Mouse (Mus musculus): ENCODE results near the gene Pdzrn3. TPM values are rescaled to one million over a fixed set of nuclear protein-coding genes. Genes with fewer than 3 reads are reported as not detected.

The Pdzrn3 gene
- total RNA-seq (2012; rRNA removed), result 1.7 and 3.8 TPM in 2 replicates

DNA sequence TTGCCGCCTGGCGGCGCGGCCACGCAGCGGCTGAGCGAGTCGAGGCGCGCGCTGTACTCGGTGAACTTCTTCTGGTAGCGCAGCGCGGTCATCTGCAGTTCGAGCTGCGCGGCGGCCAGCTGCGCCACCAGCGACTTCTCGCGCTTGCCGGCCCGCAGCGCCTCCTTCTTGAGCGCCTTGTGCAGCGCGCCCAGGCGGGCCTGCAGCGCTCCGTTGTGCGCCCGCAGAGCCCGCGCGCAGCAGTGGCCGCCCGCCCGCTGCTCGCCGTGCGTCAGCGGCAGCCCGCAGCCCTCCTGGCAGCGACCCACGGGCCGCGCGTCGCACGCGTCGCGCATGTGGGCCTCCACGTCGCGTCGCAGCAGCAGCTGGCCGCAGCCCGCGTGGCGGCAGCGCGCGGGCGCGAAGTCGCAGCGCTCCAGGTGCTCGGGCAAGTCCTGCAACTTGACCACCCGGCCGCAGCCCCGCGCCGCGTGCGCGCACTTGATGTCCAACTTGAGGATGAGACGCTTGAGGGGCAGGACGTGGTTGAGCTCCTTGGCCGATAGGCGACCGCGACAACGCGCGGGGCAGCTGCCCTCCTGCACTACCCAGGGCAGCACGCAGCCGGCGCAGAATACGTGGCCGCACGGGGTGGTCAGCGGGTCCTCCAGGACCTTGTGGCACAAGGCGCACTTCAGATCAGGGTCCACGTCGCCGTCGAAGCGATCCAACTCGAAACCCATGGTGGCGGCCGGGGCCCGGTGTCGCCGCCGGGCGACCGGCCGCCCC lies at the start of gene Pdzrn3:
Gene Pdzrn3, minus strand, starts transcription at position 731 of the 768 bp plus-strand sequence.
- in situ Hi-C loops (cut with MboI; ENCODE audit: low sequenced_read_pairs in 2 of 2, unreplicated experiment in 2 of 2), result no loop called here
- DNase-seq (ENCODE audit: low read depth, low spot score), result no peak
- Histone ChIP-seq H3K9ac (ENCODE audit: insufficient read depth, low read depth, low read length, poor library complexity, severe bottlenecking) (peak within 1 kb of the TSS; percentile 43), H3K4me3 (ENCODE audit: insufficient read depth in 1 of 2, low read depth in 1 of 2, low read length in 2 of 2, poor library complexity in 1 of 2, severe bottlenecking in 1 of 2) (peak within 1 kb of the TSS; percentile 66 to 73), H3K36me3 (ENCODE audit: control insufficient read depth, insufficient read depth, low read length, poor library complexity, severe bottlenecking) (no peaks in the 10 kb centered on the region), H3K27ac (ENCODE audit: insufficient read depth, low read depth, low read length, poor library complexity, severe bottlenecking) (no peak within 1 kb of the TSS), H3K4me1 (ENCODE audit: control insufficient read depth in 2 of 2, insufficient read depth in 2 of 2, low read length in 2 of 2, poor library complexity in 1 of 2) (no peaks in the 10 kb centered on the region; a peak in 1 of 4 replicates), H3K9me3 (ENCODE audit: control insufficient read depth, insufficient read depth, low read depth, low read length) (no peaks in the 10 kb centered on the region)
- TF ChIP-seq CHD2 (IDR thresholded peaks at IDR 0.05; ENCODE audit: low read depth, low read length), result no peak
- TF ChIP-seq ZC3H11A (IDR thresholded peaks at IDR 0.05; ENCODE audit: borderline replicate concordance, low read depth, low read length), result no peak
- TF ChIP-seq MAFK (IDR thresholded peaks at IDR 0.05; ENCODE audit: insufficient read depth, low read depth, low read length), result no peak
- no peak for TF ChIP-seq HCFC1 (IDR thresholded peaks at IDR 0.05; ENCODE audit: borderline replicate concordance, insufficient read depth, low read length)
- no peak for TF ChIP-seq ZNF384 (IDR thresholded peaks at IDR 0.05; ENCODE audit: low read depth, low read length)

DNA sequence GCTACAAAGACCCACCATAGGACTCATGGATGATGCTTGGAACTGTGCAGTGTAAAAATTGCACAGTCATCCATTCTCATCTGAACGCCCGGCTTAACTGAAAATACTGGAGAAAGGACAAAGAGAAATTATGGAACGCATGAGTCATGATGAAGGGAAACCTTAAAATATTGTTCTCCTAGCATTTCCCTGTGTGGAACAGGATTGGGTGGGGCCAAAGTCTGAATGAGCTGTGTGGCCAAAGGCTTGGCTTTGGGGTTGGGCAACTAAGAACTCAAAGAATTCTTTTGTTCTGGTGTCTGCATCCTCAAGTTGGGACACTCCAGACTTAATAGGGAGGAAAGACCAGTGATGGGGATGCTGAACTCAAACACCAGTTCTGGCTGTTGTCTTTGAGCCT lies 49.6 kb upstream of the Pdzrn3 start:
- in situ Hi-C loops (cut with MboI; ENCODE audit: low sequenced_read_pairs in 2 of 2, unreplicated experiment in 2 of 2), result no loop called here
- TF ChIP-seq ZC3H11A (IDR thresholded peaks at IDR 0.05; ENCODE audit: borderline replicate concordance, low read depth, low read length), result no peak
- TF ChIP-seq CHD2 (IDR thresholded peaks at IDR 0.05; ENCODE audit: low read depth, low read length), result no peak
- 0 out of 2 replicates have a peak, but pooled peaks have one; percentile 17 for TF ChIP-seq MAFK (IDR thresholded peaks at IDR 0.05; ENCODE audit: insufficient read depth, low read depth, low read length)
- TF ChIP-seq HCFC1 (IDR thresholded peaks at IDR 0.05; ENCODE audit: borderline replicate concordance, insufficient read depth, low read length), result no peak
- no peak for TF ChIP-seq ZNF384 (IDR thresholded peaks at IDR 0.05; ENCODE audit: low read depth, low read length)
- H3K9ac ChIP-seq (ENCODE audit: insufficient read depth, low read depth, low read length, poor library complexity, severe bottlenecking), result no peak overlapping the region
- no peaks in the 10 kb centered on the region for H3K4me1 ChIP-seq (ENCODE audit: control insufficient read depth in 2 of 2, insufficient read depth in 2 of 2, low read length in 2 of 2, poor library complexity in 1 of 2)
- H3K36me3 ChIP-seq (ENCODE audit: control insufficient read depth, insufficient read depth, low read length, poor library complexity, severe bottlenecking), result no peaks in the 10 kb centered on the region
- DNase-seq (ENCODE audit: low read depth, low spot score), result peak; percentile 6
- H3K9me3 ChIP-seq (ENCODE audit: control insufficient read depth, insufficient read depth, low read depth, low read length), result no peaks in the 10 kb centered on the region
- H3K27ac ChIP-seq (ENCODE audit: insufficient read depth, low read depth, low read length, poor library complexity, severe bottlenecking), result no peak overlapping the region
- H3K4me3 ChIP-seq (ENCODE audit: insufficient read depth in 1 of 2, low read depth in 1 of 2, low read length in 2 of 2, poor library complexity in 1 of 2, severe bottlenecking in 1 of 2), result no peak overlapping the region

DNA sequence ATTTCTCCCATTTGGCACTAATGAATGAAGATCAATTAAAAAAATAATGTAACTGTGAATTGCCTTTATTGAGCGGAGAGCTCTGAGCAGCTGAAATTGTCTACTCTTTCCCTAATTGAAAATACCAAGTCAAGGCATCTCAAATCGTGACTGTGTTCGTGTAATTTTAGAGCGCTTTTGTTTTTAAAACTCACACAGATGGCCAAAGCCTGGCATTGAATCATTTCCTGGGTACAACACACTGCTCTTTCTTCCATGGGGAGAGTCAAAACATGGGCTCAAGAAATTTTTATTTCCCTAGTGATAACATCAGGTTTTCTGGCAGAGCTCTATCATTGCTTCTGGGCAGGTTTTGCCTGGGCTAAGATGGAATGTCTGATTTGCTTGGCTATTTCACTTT lies 48.6 kb upstream of the Pdzrn3 start:
- TF ChIP-seq CHD2 (IDR thresholded peaks at IDR 0.05; ENCODE audit: low read depth, low read length), result no peak
- TF ChIP-seq ZNF384 (IDR thresholded peaks at IDR 0.05; ENCODE audit: low read depth, low read length), result no peak
- no peak for TF ChIP-seq ZC3H11A (IDR thresholded peaks at IDR 0.05; ENCODE audit: borderline replicate concordance, low read depth, low read length)
- TF ChIP-seq HCFC1 (IDR thresholded peaks at IDR 0.05; ENCODE audit: borderline replicate concordance, insufficient read depth, low read length), result no peak
- TF ChIP-seq MAFK (IDR thresholded peaks at IDR 0.05; ENCODE audit: insufficient read depth, low read depth, low read length), result no peak
- DNase-seq (ENCODE audit: low read depth, low spot score), result no peak
- Histone ChIP-seq H3K4me3 (ENCODE audit: insufficient read depth in 1 of 2, low read depth in 1 of 2, low read length in 2 of 2, poor library complexity in 1 of 2, severe bottlenecking in 1 of 2) (no peak overlapping the region), H3K9ac (ENCODE audit: insufficient read depth, low read depth, low read length, poor library complexity, severe bottlenecking) (no peak overlapping the region), H3K36me3 (ENCODE audit: control insufficient read depth, insufficient read depth, low read length, poor library complexity, severe bottlenecking) (no peaks in the 10 kb centered on the region), H3K27ac (ENCODE audit: insufficient read depth, low read depth, low read length, poor library complexity, severe bottlenecking) (no peak overlapping the region), H3K9me3 (ENCODE audit: control insufficient read depth, insufficient read depth, low read depth, low read length) (no peaks in the 10 kb centered on the region), H3K4me1 (ENCODE audit: control insufficient read depth in 2 of 2, insufficient read depth in 2 of 2, low read length in 2 of 2, poor library complexity in 1 of 2) (no peaks in the 10 kb centered on the region)
- in situ Hi-C loops (cut with MboI; ENCODE audit: low sequenced_read_pairs in 2 of 2, unreplicated experiment in 2 of 2), result no loop called here

DNA sequence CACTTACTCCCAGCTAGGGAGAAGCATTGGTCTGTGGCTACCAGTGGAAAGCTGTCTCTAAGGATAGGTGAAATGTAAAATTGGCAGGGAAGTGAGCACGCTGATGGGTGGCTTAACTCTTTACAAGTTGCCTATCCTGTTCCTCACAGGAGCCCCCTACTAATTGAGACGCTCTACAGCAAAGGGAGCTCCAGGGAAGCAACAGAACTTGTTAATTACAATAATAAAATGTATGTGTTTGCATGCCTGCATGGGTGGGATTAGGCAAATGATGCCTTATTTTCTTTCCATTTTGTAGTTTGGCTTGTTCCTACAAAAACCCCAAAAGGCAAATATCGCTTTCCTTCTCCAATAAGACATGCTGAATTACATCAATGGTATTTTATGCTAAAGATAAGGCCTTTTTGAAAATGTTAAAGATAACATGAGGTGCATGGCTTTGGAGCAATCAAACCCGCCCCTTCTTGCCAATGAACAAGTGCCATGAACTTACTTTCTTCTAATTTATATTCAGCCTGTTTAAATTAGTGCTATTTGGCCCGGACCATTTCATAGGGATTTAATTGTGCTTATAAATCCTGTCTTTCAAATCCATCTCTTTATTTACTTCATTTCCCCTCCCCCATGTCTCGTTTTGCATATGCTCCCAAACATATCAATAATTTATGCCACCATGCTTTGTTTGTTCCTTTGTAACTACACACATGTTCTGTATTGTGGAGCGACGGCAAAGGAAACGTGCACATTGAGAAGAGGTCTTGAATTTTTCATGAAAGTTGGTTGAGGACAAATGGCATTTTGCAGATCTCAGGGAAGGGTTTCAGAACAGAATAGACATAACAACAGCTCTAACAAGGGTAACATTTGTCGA lies 44.6 kb upstream of the Pdzrn3 start:
- no peak for DNase-seq (ENCODE audit: low read depth, low spot score)
- TF ChIP-seq MAFK (IDR thresholded peaks at IDR 0.05; ENCODE audit: insufficient read depth, low read depth, low read length) (no peak), CHD2 (IDR thresholded peaks at IDR 0.05; ENCODE audit: low read depth, low read length) (no peak), ZC3H11A (IDR thresholded peaks at IDR 0.05; ENCODE audit: borderline replicate concordance, low read depth, low read length) (no peak), ZNF384 (IDR thresholded peaks at IDR 0.05; ENCODE audit: low read depth, low read length) (no peak), HCFC1 (IDR thresholded peaks at IDR 0.05; ENCODE audit: borderline replicate concordance, insufficient read depth, low read length) (no peak)
- in situ Hi-C loops (cut with MboI; ENCODE audit: low sequenced_read_pairs in 2 of 2, unreplicated experiment in 2 of 2), result no loop called here
- Histone ChIP-seq H3K4me3 (ENCODE audit: insufficient read depth in 1 of 2, low read depth in 1 of 2, low read length in 2 of 2, poor library complexity in 1 of 2, severe bottlenecking in 1 of 2) (no peak overlapping the region), H3K9ac (ENCODE audit: insufficient read depth, low read depth, low read length, poor library complexity, severe bottlenecking) (no peak overlapping the region), H3K9me3 (ENCODE audit: control insufficient read depth, insufficient read depth, low read depth, low read length) (no peaks in the 10 kb centered on the region), H3K36me3 (ENCODE audit: control insufficient read depth, insufficient read depth, low read length, poor library complexity, severe bottlenecking) (no peaks in the 10 kb centered on the region), H3K27ac (ENCODE audit: insufficient read depth, low read depth, low read length, poor library complexity, severe bottlenecking) (no peak overlapping the region), H3K4me1 (ENCODE audit: control insufficient read depth in 2 of 2, insufficient read depth in 2 of 2, low read length in 2 of 2, poor library complexity in 1 of 2) (no peaks in the 10 kb centered on the region)

All from ES-E14 (cell line).